Mouse (Mus musculus) kidney, adult 2 months (tissue): ENCODE results near the gene Dhx34. TPM values are rescaled to one million over a fixed set of nuclear protein-coding genes. Genes with fewer than 3 reads are reported as not detected.

Experiments used
- DNase-seq: peaks from one replicate; pipeline ENCODE4 v3.0.0; 2021
- H3K27ac ChIP-seq: fragments of 200-500 bp; 2 replicates; pipeline ENCODE4 v1.5.1; 2012; ENCODE audit warnings: low read depth, low read length, control low read depth, inconsistent platforms; ENCODE audit not compliant: insufficient read depth
- H3K27me3 ChIP-seq: fragments of 200-500 bp; replicated peaks from 2 replicates; pipeline ENCODE4 v1.6.1; 2012; ENCODE audit warnings: mild to moderate bottlenecking, moderate library complexity, low read length, inconsistent platforms; ENCODE audit not compliant: control insufficient read depth, insufficient read depth
- H3K36me3 ChIP-seq: fragments of 200-500 bp; 2 replicates; pipeline ENCODE4 v1.6.1; 2012; ENCODE audit warnings: mild to moderate bottlenecking, moderate library complexity, low read length, inconsistent platforms; ENCODE audit not compliant: control insufficient read depth, insufficient read depth
- H3K4me1 ChIP-seq: fragments of 200-500 bp; 2 replicates; pipeline ENCODE4 v1.6.1; 2011; ENCODE audit warnings: low read length; ENCODE audit not compliant: control insufficient read depth, insufficient read depth
- H3K4me3 ChIP-seq: fragments of 200-500 bp; 2 replicates; pipeline ENCODE4 v1.5.1; 2011; ENCODE audit warnings: mild to moderate bottlenecking, low read depth, low read length, control low read depth; ENCODE audit not compliant: insufficient read depth
- CTCF ChIP-seq: fragments of 200-500 bp; conservative IDR thresholded peaks from 2 replicates; pipeline ENCODE4 v1.5.1; 2011; ENCODE audit warnings: low read depth, mild to moderate bottlenecking, control low read depth, low read length, moderate library complexity, mixed read lengths; ENCODE audit not compliant: insufficient read depth, insufficient read length
- POLR2A ChIP-seq: fragments of 200-500 bp; IDR thresholded peaks from one replicate; pipeline ENCODE4 v1.6.1; 2011; ENCODE audit warnings: low read depth, low read length, control low read depth
- WGBS: fragments of 180-500 bp; shearing (Covaris S2); methylation state at CpG from one replicate; pipeline ENCODE4 v1.1.7; 2018; 5-methylcytosine and 5-hydroxymethylcytosine counted together
- polyA plus RNA-seq: library from polyadenylated mRNA; depleted of rRNA; stranded (reverse); fragments of >200 nt; gene quantifications from 2 replicates; pipeline ENCODE4 v1.2.3, GENCODE M21; 2012

Dhx34 gene
- polyA plus RNA-seq, 1 experiment: 22.7 TPM

- no peaks in the 10 kb centered on the region for H3K4me1 ChIP-seq
- no peak overlapping the region for H3K4me3 ChIP-seq
- H3K27me3 ChIP-seq: no peaks in the 10 kb centered on the region
- no peak overlapping the region for H3K27ac ChIP-seq
- WGBS: 73% methylated on average over 7 of the region's 7 CpGs
- TF ChIP-seq CTCF (no peak), POLR2A (no peak)
- DNase-seq: no peak
- no peaks in the 10 kb centered on the region for H3K36me3 ChIP-seq
Observed at GRCm38 (mm10) chr7:16162036-16162435, 59.8 kb downstream of the Dhx34 start.

GRCm38 (mm10) chr7:16161302-16161701 lies 60.5 kb downstream of the Dhx34 start:
- Histone ChIP-seq H3K36me3 (no peaks in the 10 kb centered on the region), H3K4me3 (no peak overlapping the region), H3K4me1 (no peaks in the 10 kb centered on the region), H3K27ac (no peak overlapping the region), H3K27me3 (no peaks in the 10 kb centered on the region)
- TF ChIP-seq POLR2A (no peak), CTCF (no peak)
- WGBS: 88% methylated on average over 9 of the region's 9 CpGs
- DNase-seq: no peak

GRCm38 (mm10) chr7:16160702-16161101 lies 61.1 kb downstream of the Dhx34 start:
- no peak for TF ChIP-seq POLR2A
- no peak for TF ChIP-seq CTCF
- Histone ChIP-seq H3K27me3 (no peaks in the 10 kb centered on the region), H3K27ac (no peak overlapping the region), H3K4me3 (no peak overlapping the region), H3K36me3 (no peaks in the 10 kb centered on the region), H3K4me1 (no peaks in the 10 kb centered on the region)
- WGBS: 67% methylated on average over 3 of the region's 3 CpGs
- DNase-seq: no peak

GRCm38 (mm10) chr7:16158735-16159134 lies 63.1 kb downstream of the Dhx34 start:
- WGBS: 12% methylated on average over 39 of the region's 39 CpGs
- no peak for DNase-seq
- no peak for TF ChIP-seq CTCF
- Histone ChIP-seq H3K36me3 (no peaks in the 10 kb centered on the region), H3K4me3 (no peak overlapping the region), H3K27me3 (no peaks in the 10 kb centered on the region), H3K4me1 (no peaks in the 10 kb centered on the region), H3K27ac (no peak overlapping the region)

GRCm38 (mm10) chr7:16156105-16156714 lies 65.6 kb downstream of the Dhx34 start:
- Histone ChIP-seq H3K27me3 (no peaks in the 10 kb centered on the region), H3K4me3 (no peak overlapping the region), H3K36me3 (no peaks in the 10 kb centered on the region), H3K4me1 (no peaks in the 10 kb centered on the region), H3K27ac (no peak overlapping the region)
- DNase-seq: no peak
- whole genome bisulfite sequencing: 57% methylated on average over 8 of the region's 8 CpGs
- TF ChIP-seq CTCF (no peak), POLR2A (no peak)

GRCm38 (mm10) chr7:16155132-16155872 lies 66.5 kb downstream of the Dhx34 start:
- WGBS: 57% methylated on average over 9 of the region's 9 CpGs
- H3K27me3 ChIP-seq: no peaks in the 10 kb centered on the region

GRCm38 (mm10) chr7:16153522-16153921 lies 68.3 kb downstream of the Dhx34 start:
- DNase-seq: peak; percentile 36
- no peaks in the 10 kb centered on the region for H3K36me3 ChIP-seq
- no peaks in the 10 kb centered on the region for H3K27me3 ChIP-seq
- no peaks in the 10 kb centered on the region for H3K4me1 ChIP-seq
- peak; percentile 77 for TF ChIP-seq CTCF
- TF ChIP-seq POLR2A: no peak
- no peak overlapping the region for H3K27ac ChIP-seq
- no peak overlapping the region for H3K4me3 ChIP-seq
- WGBS: 14% methylated on average over 10 of the region's 10 CpGs

More at GRCm38 (mm10) chr7:16155132-16155872, 66.5 kb downstream of the Dhx34 start:
- H3K4me1 ChIP-seq: no peaks in the 10 kb centered on the region
- H3K27ac ChIP-seq: no peak overlapping the region
- H3K36me3 ChIP-seq: no peaks in the 10 kb centered on the region
- TF ChIP-seq POLR2A (no peak), CTCF (no peak)
- no peak overlapping the region for H3K4me3 ChIP-seq
- DNase-seq: peak; percentile 24
